Mouse (Mus musculus) myocyte (in vitro differentiated cells): ENCODE data around the gene Lyrm4. TPM values are rescaled to one million over a fixed set of nuclear protein-coding genes. Genes with fewer than 3 reads are reported as not detected.

Source experiments
- H3K27me3 ChIP-seq: one replicate; pipeline ENCODE4 v1.6.1; 2011; ENCODE audit not compliant: control insufficient read depth, insufficient read depth, insufficient read length
- H3K36me3 ChIP-seq: one replicate; pipeline ENCODE4 v1.6.1; 2011; ENCODE audit not compliant: control insufficient read depth, insufficient read depth
- H3K4me2 ChIP-seq: one replicate; pipeline ENCODE4 v1.6.1; 2011; ENCODE audit warnings: low read depth, control low read depth
- H3K4me3 ChIP-seq: one replicate; pipeline ENCODE4 v1.5.1; 2011; ENCODE audit warnings: mild to moderate bottlenecking, control low read depth, moderate library complexity
- H3K79me2 ChIP-seq: one replicate; pipeline ENCODE4 v1.6.1; 2011; ENCODE audit not compliant: control insufficient read depth, insufficient read depth
- H3ac ChIP-seq: one replicate; pipeline ENCODE4 v1.6.1; 2011; ENCODE audit not compliant: control insufficient read depth, insufficient read length
- CEBPB ChIP-seq: IDR thresholded peaks from 2 replicates; pipeline ENCODE4 v1.6.1; 2011; ENCODE audit warnings: mild to moderate bottlenecking, moderate library complexity; ENCODE audit not compliant: poor library complexity, insufficient read depth, severe bottlenecking
- E2F4 ChIP-seq: IDR thresholded peaks from one replicate; pipeline ENCODE4 v1.6.1; 2011; ENCODE audit warnings: mild to moderate bottlenecking, control low read depth, moderate library complexity; ENCODE audit not compliant: insufficient read depth
- MAX ChIP-seq: IDR thresholded peaks from one replicate; pipeline ENCODE4 v1.6.1; 2011; ENCODE audit warnings: low read depth, mild to moderate bottlenecking, control low read depth
- MYOD1 ChIP-seq, 3 experiments: IDR thresholded peaks; one replicate each; pipeline ENCODE4 v1.6.1; 2011; ENCODE audit warnings: control low read depth in 2 of 3, low read depth in 2 of 3, mild to moderate bottlenecking in 2 of 3, moderate library complexity in 1 of 3; ENCODE audit not compliant: insufficient read length in 2 of 3, control insufficient read depth in 1 of 3
- MYOG ChIP-seq, 3 experiments: IDR thresholded peaks; one replicate each; pipeline ENCODE4 v1.6.1; 2011; ENCODE audit warnings: control low read depth in 2 of 3, low read depth in 2 of 3, mild to moderate bottlenecking in 2 of 3; ENCODE audit not compliant: insufficient read length in 2 of 3, control insufficient read depth in 1 of 3, insufficient read depth in 1 of 3
- POLR2A ChIP-seq: IDR thresholded peaks from one replicate; pipeline ENCODE4 v1.6.1; 2011; ENCODE audit warnings: low read depth, mild to moderate bottlenecking, control low read depth, moderate library complexity; ENCODE audit not compliant: insufficient read length
- POLR2AphosphoS2 ChIP-seq: IDR thresholded peaks from one replicate; pipeline ENCODE4 v1.6.1; 2011; ENCODE audit warnings: low read depth, control low read depth; ENCODE audit not compliant: insufficient read length
- REST ChIP-seq: IDR thresholded peaks from one replicate; pipeline ENCODE4 v1.6.1; 2011; ENCODE audit warnings: mild to moderate bottlenecking, control low read depth, moderate library complexity; ENCODE audit not compliant: insufficient read depth, insufficient read length
- SRF ChIP-seq: IDR thresholded peaks from one replicate; pipeline ENCODE4 v1.6.1; 2011; ENCODE audit warnings: low read depth; ENCODE audit not compliant: control insufficient read depth, insufficient read length
- TCF12 ChIP-seq: IDR thresholded peaks from one replicate; pipeline ENCODE4 v1.6.1; 2011; ENCODE audit warnings: mild to moderate bottlenecking, control low read depth; ENCODE audit not compliant: poor library complexity, insufficient read depth, severe bottlenecking
- TCF3 ChIP-seq: IDR thresholded peaks from one replicate; pipeline ENCODE4 v1.6.1; 2011; ENCODE audit warnings: low read depth, control low read depth; ENCODE audit not compliant: insufficient read length
- USF1 ChIP-seq: IDR thresholded peaks from one replicate; pipeline ENCODE4 v1.6.1; 2011; ENCODE audit warnings: low read depth, mild to moderate bottlenecking, control low read depth, moderate library complexity
- polyA plus RNA-seq: library from polyadenylated mRNA; unstranded; fragments of >200 nt; fragmentation: generic; extraction: Trizol; gene quantifications from one replicate; pipeline ENCODE4 v1.2.1, GENCODE M21; 2012; ENCODE audit warnings: missing spikeins

Gene Lyrm4
- polyA plus RNA-seq, 1 experiment: 11.3 TPM

DNA sequence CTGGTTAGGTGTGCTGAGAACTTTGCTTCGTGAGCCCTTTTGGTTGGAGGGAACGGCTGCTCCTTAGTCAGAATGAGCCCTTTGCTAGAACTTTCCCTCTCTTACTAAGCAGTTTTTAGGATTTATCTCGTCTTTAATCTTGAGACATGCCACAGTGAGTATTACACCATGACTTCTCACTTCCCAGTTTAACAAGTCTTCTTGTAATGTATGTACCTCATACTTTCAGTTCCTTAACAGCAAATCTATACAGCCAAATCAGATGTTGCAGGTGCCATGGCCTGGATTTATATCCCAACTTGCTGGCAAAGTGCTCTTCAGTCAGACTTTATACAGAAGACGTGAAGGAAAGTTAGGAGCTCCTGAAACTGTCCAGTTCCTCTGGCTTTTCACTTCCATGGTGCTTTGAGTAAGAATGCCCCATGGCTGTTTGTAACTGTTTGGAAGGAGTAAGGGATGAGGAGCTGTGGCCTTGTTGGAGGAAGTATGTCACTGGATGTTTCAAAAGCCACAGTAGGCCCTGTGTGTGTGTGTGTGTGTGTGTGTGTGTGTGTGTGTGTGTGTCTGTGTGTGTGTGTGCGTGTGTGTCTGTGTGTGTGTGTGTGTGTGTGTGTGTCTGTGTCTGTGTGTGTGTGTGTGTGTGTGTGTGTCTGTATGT lies 14.8 kb upstream of the Lyrm4 start:
- no peak overlapping the region for H3ac ChIP-seq

DNA sequence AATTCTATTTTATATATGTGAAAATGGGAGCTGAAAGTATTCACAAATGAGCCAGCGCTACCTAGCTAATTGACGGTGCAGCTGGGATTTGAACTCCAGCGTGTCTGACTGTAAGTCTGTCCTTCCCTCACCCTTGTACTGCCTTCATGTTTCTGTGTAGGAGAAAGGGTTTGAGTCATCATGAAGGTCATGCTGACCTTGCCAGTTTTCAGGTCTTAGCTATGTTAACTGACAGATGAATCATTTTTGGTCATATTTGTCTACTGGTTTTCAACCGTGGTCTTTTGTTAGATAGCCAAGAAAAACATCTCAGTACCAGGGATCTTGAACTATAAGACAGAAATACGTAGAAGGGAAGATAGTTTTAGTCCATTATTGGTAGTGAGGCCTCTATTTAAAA lies 14.1 kb upstream of the Lyrm4 start:
- Histone ChIP-seq H3K27me3 (no peaks in the 10 kb centered on the region), H3K4me3 (no peak overlapping the region), H3K4me2 (no peak overlapping the region), H3K79me2 (no peaks in the 10 kb centered on the region), H3ac (no peak overlapping the region), H3K36me3 (peaks cover 4% of the 10 kb centered on the region)
- TF ChIP-seq USF1 (no peak), MAX (no peak), E2F4 (no peak), TCF3 (no peak), SRF (no peak), POLR2A (no peak), TCF12 (no peak), REST (no peak), POLR2AphosphoS2 (no peak), MYOD1 (IDR thresholded peaks at IDR 0.05; ENCODE audit: control insufficient read depth in 1 of 3, insufficient read length in 2 of 3, low read depth in 2 of 3) (no peak), CEBPB (no peak), MYOG (IDR thresholded peaks at IDR 0.05; ENCODE audit: control insufficient read depth in 1 of 3, insufficient read depth in 1 of 3, insufficient read length in 2 of 3, low read depth in 2 of 3) (no peak)

More for the DNA sequence above, 14.8 kb upstream of the Lyrm4 start:
- H3K27me3 ChIP-seq: no peaks in the 10 kb centered on the region
- H3K4me2 ChIP-seq: no peak overlapping the region
- H3K36me3 ChIP-seq: peaks cover 4% of the 10 kb centered on the region
- no peaks in the 10 kb centered on the region for H3K79me2 ChIP-seq
- H3K4me3 ChIP-seq: no peak overlapping the region
- no peak for TF ChIP-seq SRF
- no peak for TF ChIP-seq REST
- TF ChIP-seq E2F4: no peak
- TF ChIP-seq USF1: no peak
- TF ChIP-seq TCF12: no peak
- TF ChIP-seq POLR2A: no peak
- TF ChIP-seq MYOD1 (IDR thresholded peaks at IDR 0.05; ENCODE audit: control insufficient read depth in 1 of 3, insufficient read length in 2 of 3, low read depth in 2 of 3): no peak
- TF ChIP-seq MYOG (IDR thresholded peaks at IDR 0.05; ENCODE audit: control insufficient read depth in 1 of 3, insufficient read depth in 1 of 3, insufficient read length in 2 of 3, low read depth in 2 of 3): no peak
- TF ChIP-seq CEBPB: no peak
- no peak for TF ChIP-seq MAX
- no peak for TF ChIP-seq TCF3
- no peak for TF ChIP-seq POLR2AphosphoS2

DNA sequence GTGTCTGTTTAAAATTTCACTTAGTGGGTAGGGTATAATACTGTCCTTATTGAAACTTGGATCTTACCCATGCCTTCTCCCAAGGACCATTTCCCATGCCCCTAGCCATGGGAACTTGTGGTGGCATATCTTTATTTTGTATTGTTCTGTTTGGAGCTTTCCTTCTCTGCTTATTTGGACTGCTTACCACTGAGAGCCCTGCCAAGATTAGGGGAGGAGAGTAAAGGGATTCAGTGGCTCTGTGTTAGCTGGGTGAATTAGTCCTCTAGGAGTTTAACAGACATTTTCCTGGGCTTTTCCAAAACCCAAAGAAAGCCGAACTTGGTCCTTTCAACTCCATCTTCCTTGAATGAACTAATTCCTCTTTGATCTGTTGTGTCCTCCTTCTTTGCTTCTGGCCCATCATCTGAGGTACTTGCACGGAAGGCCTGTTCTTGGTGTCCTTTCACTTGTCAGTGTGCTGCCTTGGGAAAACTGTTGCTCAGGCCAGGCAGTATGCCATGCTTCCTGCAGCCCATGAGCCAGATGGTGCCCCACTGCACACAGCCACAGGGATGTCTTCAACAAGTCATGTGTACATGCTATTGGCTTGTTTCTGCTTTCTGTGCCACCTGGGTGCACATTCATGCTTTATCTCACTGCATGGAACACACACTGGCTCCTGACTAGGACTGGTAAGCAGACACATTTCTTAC lies 12.2 kb upstream of the Lyrm4 start:
- Histone ChIP-seq H3K4me2 (no peak overlapping the region), H3K4me3 (no peak overlapping the region), H3ac (no peak overlapping the region), H3K79me2 (no peaks in the 10 kb centered on the region), H3K36me3 (no peaks in the 10 kb centered on the region), H3K27me3 (no peaks in the 10 kb centered on the region)
- TF ChIP-seq CEBPB (no peak), MYOG (IDR thresholded peaks at IDR 0.05; ENCODE audit: control insufficient read depth in 1 of 3, insufficient read depth in 1 of 3, insufficient read length in 2 of 3, low read depth in 2 of 3) (no peak), TCF12 (no peak), SRF (no peak), MAX (no peak), TCF3 (no peak), POLR2AphosphoS2 (no peak), POLR2A (no peak), REST (no peak), USF1 (no peak), E2F4 (no peak), MYOD1 (IDR thresholded peaks at IDR 0.05; ENCODE audit: control insufficient read depth in 1 of 3, insufficient read length in 2 of 3, low read depth in 2 of 3) (no peak)

DNA sequence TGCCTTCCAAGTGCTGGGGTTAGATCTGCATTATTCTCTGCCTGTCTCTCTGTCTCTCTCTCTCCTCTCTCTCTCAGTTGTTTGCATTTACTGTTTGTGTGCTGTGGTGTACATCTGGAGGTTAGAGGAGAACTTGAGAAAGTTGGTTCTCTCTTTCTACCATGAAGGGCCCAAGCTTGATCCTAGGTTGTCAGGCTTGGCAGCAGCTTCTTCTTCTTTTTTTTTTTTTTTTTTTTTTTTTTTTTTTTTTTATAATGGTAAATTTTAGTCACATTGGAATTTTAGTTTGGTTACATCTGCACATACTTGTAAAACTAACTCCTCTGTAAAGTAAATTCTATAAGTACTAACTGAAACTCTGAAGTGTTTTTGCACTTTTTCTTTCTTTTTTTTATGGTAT lies 3.3 kb upstream of the Lyrm4 start:
- Histone ChIP-seq H3ac (no peak overlapping the region), H3K79me2 (peaks cover 12% of the 10 kb centered on the region), H3K4me3 (no peak overlapping the region), H3K36me3 (no peaks in the 10 kb centered on the region), H3K4me2 (no peak overlapping the region), H3K27me3 (no peaks in the 10 kb centered on the region)
- no peak for TF ChIP-seq MYOD1 (IDR thresholded peaks at IDR 0.05; ENCODE audit: control insufficient read depth in 1 of 3, insufficient read length in 2 of 3, low read depth in 2 of 3)
- no peak for TF ChIP-seq MAX
- no peak for TF ChIP-seq TCF12
- TF ChIP-seq USF1: no peak
- no peak for TF ChIP-seq SRF
- TF ChIP-seq POLR2AphosphoS2: no peak
- TF ChIP-seq POLR2A: no peak
- TF ChIP-seq E2F4: no peak
- TF ChIP-seq CEBPB: no peak
- no peak for TF ChIP-seq MYOG (IDR thresholded peaks at IDR 0.05; ENCODE audit: control insufficient read depth in 1 of 3, insufficient read depth in 1 of 3, insufficient read length in 2 of 3, low read depth in 2 of 3)
- TF ChIP-seq TCF3: no peak
- TF ChIP-seq REST: no peak
